Mouse (Mus musculus): Measurements from ENCODE around the gene Olfr672. TPM values are rescaled to one million over a fixed set of nuclear protein-coding genes. Genes with fewer than 3 reads are reported as not detected.
"Not testable (repeated sequence)": the region's sequence is repeated elsewhere in the genome, so short reads cannot be mapped to it uniquely, and the experiment has no call there.

Olfr672 gene
- not detected in 2 replicates for polyA plus RNA-seq (2016; fragmentation: Nextera tagmentation; extraction: Ambion mirVana)

DNA sequence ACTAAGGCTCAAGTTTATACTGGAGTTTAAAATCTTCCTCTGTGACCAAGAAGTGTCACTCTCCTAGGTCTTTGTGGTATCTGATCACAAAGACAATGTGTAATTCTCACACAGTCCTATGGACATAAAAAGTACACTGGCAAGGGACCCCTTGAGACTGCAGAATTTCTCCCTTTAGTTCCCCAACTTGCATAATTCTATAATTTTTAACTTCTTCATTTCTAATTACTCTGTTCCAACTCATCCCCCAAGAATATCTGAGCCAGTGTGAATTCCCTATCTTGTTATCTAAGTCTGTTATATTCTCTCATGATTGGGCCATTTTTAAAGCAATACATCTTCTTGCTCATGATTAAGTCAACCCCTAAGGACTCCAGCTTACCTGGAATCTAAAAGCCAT is at the start of gene Olfr672:
Gene Olfr672, minus strand, starts transcription at position 101 of the 400 bp plus-strand sequence.
- no peaks in the 10 kb centered on the region for H3K4me1 ChIP-seq
- H3K27ac ChIP-seq: no peak within 1 kb of the TSS
- H3K27me3 ChIP-seq (ENCODE audit: poor library complexity, severe bottlenecking): no peaks in the 10 kb centered on the region
- H3K36me3 ChIP-seq (replicated peaks): no peaks in the 10 kb centered on the region
- no peak for DNase-seq (ENCODE audit: extremely low spot score, low spot score)
- H3K9me3 ChIP-seq: no peaks in the 10 kb centered on the region
- no peak within 1 kb of the TSS for H3K4me3 ChIP-seq

DNA sequence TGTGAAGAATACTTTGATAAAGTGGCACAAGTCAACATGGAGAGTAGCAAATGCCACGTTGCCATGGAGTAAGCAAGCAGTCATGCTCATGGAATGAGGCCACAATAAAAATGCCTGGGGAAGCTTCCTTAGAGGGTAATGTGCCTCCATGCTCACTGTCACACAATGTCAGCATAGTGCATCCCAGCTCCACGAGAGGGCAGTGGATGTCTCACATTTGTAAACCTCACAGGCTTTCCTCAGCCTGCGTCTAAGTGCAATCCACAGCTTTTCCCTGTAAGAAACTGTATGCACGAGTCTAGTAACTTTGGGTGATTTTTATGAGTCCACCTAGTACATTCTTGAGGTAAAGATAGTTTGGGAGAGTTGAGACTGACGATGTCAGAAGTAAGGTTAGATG is 32.0 kb upstream of the Olfr672 start:
- H3K36me3 ChIP-seq (replicated peaks); H3K4me3 ChIP-seq; H3K27me3 ChIP-seq (ENCODE audit: poor library complexity, severe bottlenecking); DNase-seq (ENCODE audit: extremely low spot score, low spot score); H3K27ac ChIP-seq; H3K9me3 ChIP-seq; H3K4me1 ChIP-seq: not testable (repeated sequence)
- 65% methylated on average over 5 of the region's 5 CpGs for WGBS

DNA sequence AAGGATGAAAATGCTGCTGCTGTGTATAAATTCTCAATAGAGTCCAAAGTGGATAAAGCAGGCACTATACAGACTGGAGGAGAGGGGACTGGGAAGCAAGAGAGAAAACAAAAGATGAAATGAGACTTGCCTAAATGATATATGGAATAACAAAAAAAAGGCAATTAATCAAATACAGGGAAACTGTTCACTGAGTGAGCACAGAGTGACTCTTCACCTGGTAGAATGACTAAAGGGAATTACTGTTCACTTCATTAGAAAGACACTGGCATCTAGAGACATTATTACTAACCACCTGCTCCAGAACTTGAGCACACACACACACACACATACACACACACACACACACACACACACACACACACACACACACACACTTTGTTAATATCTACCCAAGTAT is 30.6 kb upstream of the Olfr672 start, which contains the start of gene Olfr676:
Gene Olfr676, plus strand, starts transcription at position 301 of the 400 bp plus-strand sequence.
- Histone ChIP-seq H3K4me3 (no peak within 1 kb of the TSS), H3K9me3 (no peaks in the 10 kb centered on the region), H3K27me3 (ENCODE audit: poor library complexity, severe bottlenecking) (no peaks in the 10 kb centered on the region), H3K4me1 (no peaks in the 10 kb centered on the region), H3K36me3 (replicated peaks) (no peaks in the 10 kb centered on the region), H3K27ac (no peak within 1 kb of the TSS)
- no peak for DNase-seq (ENCODE audit: extremely low spot score, low spot score)

DNA sequence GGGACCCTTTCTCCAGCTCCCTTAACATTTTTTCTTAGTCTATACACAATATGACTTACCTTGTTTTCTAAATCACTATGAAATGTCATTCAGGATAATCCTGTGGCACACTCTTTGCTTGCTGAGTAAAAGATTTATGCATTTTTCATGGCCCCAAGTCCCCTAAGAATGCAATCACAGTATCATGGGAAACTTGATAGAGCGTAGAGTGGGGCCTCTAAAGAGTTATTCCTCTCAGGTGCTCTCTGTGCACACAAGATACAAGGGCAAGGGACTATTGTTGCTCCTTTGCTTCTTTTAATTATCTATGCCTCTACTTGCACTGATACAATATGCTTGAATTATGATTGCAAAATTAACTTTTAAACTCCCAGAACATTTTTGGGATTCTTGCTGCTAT is 26.5 kb upstream of the Olfr672 start, which contains the start of gene Olfr675:
Gene Olfr675, minus strand, starts transcription at position 101 of the 400 bp plus-strand sequence.
- 81% methylated on average over 1 of the region's 1 CpGs for WGBS
- no peak for DNase-seq (ENCODE audit: extremely low spot score, low spot score)
- H3K27ac ChIP-seq: no peak within 1 kb of the TSS
- no peaks in the 10 kb centered on the region for H3K9me3 ChIP-seq
- no peak within 1 kb of the TSS for H3K4me3 ChIP-seq
- no peaks in the 10 kb centered on the region for H3K27me3 ChIP-seq (ENCODE audit: poor library complexity, severe bottlenecking)
- no peaks in the 10 kb centered on the region for H3K4me1 ChIP-seq
- no peaks in the 10 kb centered on the region for H3K36me3 ChIP-seq (replicated peaks)

DNA sequence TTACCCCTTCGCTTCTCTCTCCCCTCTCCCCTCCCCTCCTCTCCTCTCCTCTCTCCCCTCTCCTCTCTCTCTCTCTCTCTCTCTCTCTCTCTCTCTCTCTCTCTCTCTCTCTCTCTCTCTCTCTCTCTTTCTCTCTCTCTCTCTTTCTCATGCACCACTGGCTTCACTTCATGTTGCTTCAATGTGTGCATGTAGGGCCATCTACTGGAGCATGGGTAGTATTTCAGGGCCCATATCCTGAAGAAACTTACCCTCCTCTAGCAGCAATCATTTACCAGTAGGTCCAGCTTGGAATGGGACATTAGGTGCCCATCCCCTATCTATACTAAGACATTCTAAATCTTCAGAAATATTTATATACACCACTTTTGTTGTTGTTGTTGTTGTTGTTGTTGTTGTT is 20.7 kb upstream of the Olfr672 start:
- Histone ChIP-seq H3K4me3 (no peak overlapping the region), H3K27me3 (ENCODE audit: poor library complexity, severe bottlenecking) (no peaks in the 10 kb centered on the region), H3K36me3 (replicated peaks) (no peaks in the 10 kb centered on the region), H3K27ac (no peak overlapping the region), H3K4me1 (no peaks in the 10 kb centered on the region), H3K9me3 (no peaks in the 10 kb centered on the region)
- WGBS: 82% methylated on average over 1 of the region's 1 CpGs
- DNase-seq (ENCODE audit: extremely low spot score, low spot score): no peak

DNA sequence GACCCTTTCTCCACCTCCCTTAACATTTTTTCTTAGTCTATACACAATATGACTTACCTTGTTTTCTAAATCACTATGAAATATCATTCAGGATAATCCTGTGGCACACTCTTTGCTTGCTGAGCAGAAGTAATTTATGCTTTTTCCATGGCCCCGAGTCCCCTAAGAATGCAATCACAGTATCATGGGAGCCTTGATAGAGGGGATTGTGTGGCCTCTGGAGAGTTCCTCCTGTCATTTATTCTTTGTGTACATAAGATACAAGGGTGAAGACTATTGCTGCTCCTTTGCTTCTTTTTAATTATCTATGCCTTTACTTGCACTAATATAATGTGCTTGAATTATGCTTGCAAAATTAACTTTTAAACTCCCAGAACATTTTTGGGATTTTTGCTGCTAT is 22.8 kb downstream of the Olfr672 start, which contains the start of gene Olfr671:
Gene Olfr671, minus strand, starts transcription at position 101 of the 400 bp plus-strand sequence.
- no peak within 1 kb of the TSS for H3K4me3 ChIP-seq
- H3K36me3 ChIP-seq (replicated peaks): no peaks in the 10 kb centered on the region
- no peaks in the 10 kb centered on the region for H3K9me3 ChIP-seq
- 94% methylated on average over 1 of the region's 1 CpGs for WGBS
- no peaks in the 10 kb centered on the region for H3K4me1 ChIP-seq
- no peaks in the 10 kb centered on the region for H3K27me3 ChIP-seq (ENCODE audit: poor library complexity, severe bottlenecking)
- H3K27ac ChIP-seq: no peak within 1 kb of the TSS
- no peak for DNase-seq (ENCODE audit: extremely low spot score, low spot score)

DNA sequence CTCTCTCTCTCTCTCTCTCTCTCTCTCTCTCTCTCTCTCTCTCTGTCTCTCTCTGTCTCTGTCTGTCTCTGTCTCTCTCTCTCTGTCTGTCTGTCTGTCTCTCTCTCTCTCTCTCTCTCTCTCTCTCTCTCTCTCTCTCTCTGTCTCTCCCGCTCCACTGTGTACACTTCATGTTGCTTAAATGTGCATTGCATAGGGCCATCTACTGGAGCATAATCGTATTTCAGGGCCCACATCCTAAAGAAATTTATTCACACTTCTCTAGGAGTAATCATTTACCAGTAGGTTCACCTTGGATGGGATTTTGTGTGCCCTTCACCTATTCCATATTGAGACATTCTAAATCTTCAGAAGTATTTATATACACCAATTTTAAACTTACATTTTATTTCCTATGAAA is 29.3 kb downstream of the Olfr672 start:
- not testable (repeated sequence) for H3K4me1 ChIP-seq; H3K27ac ChIP-seq; DNase-seq (ENCODE audit: extremely low spot score, low spot score); H3K9me3 ChIP-seq; H3K27me3 ChIP-seq (ENCODE audit: poor library complexity, severe bottlenecking); H3K36me3 ChIP-seq (replicated peaks); H3K4me3 ChIP-seq
- 86% methylated on average over 2 of the region's 2 CpGs for WGBS

DNA sequence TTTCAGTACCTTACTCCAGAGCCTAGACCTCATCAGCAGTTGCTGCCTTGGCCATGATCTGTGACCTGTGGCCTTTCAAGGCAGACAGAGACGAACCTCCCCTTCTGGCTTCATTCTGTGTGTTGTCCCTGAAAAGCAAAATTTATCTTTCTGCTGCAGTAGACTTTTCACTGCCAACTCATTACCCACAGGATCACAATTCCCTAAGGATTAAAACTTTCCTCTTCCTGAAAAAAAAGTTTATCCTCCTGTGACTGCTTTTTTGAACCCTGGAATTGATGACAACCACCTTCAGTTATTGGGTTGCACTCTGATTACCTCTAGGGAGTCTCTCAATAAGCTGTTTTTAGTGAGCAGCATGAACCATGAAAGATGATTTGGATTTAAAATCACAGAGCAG is 39.3 kb downstream of the Olfr672 start, which contains the start of gene Olfr670:
Gene Olfr670, minus strand, starts transcription at position 101 of the 400 bp plus-strand sequence.
- Histone ChIP-seq H3K4me3 (no peak within 1 kb of the TSS), H3K27ac (no peak within 1 kb of the TSS), H3K4me1 (no peaks in the 10 kb centered on the region), H3K9me3 (peaks cover 4% of the 10 kb centered on the region; the same call in 1 of the 2 replicates), H3K27me3 (ENCODE audit: poor library complexity, severe bottlenecking) (no peaks in the 10 kb centered on the region), H3K36me3 (replicated peaks) (no peaks in the 10 kb centered on the region)
- WGBS: 70% methylated on average over 1 of the region's 1 CpGs
- no peak for DNase-seq (ENCODE audit: extremely low spot score, low spot score)

DNA sequence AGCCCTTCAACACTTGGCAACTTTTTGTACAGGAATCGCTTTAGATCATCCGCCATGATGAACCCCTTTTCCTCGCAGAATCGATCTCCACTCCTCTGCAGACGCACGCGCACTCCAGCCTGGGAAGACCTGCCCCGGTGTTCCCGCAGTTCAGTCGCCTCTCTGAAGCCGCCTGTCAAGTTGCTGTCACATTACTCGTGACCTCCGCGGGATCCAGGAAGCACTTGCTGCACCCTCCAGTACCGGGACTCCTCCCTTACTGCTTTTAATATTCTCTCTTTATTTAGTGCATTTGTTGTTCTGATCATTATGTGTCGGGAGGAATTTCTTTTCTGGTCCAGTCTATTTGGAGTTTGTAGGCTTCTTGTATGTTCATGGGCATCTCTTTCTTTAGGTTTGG is 51.6 kb downstream of the Olfr672 start:
- H3K9me3 ChIP-seq, H3K4me1 ChIP-seq: not testable (repeated sequence)
- WGBS: 94% methylated on average over 16 of the region's 16 CpGs

More for the DNA sequence above, 51.6 kb downstream of the Olfr672 start:
- H3K27ac ChIP-seq; DNase-seq (ENCODE audit: extremely low spot score, low spot score); H3K4me3 ChIP-seq; H3K36me3 ChIP-seq (replicated peaks); H3K27me3 ChIP-seq (ENCODE audit: poor library complexity, severe bottlenecking): not testable (repeated sequence)

Other genes with a start within 250 kb of the Olfr672 start
- not detected in 2 replicates for gene Usp17le, start 224.6 kb downstream of the Olfr672 start, polyA plus RNA-seq (2016; fragmentation: Nextera tagmentation; extraction: Ambion mirVana)
- gene Usp17lb, start 159.4 kb downstream of the Olfr672 start, polyA plus RNA-seq (2016; fragmentation: Nextera tagmentation; extraction: Ambion mirVana): not detected in 2 replicates
- gene Usp17la, start 145.0 kb downstream of the Olfr672 start, polyA plus RNA-seq (2016; fragmentation: Nextera tagmentation; extraction: Ambion mirVana): not detected in 2 replicates
- gene Olfr665, start 124.0 kb downstream of the Olfr672 start, polyA plus RNA-seq (2016; fragmentation: Nextera tagmentation; extraction: Ambion mirVana): not detected in 2 replicates
- gene Olfr666, start 106.1 kb downstream of the Olfr672 start, polyA plus RNA-seq (2016; fragmentation: Nextera tagmentation; extraction: Ambion mirVana): not detected in 2 replicates
- not detected in 2 replicates for gene Olfr667, start 80.5 kb downstream of the Olfr672 start, polyA plus RNA-seq (2016; fragmentation: Nextera tagmentation; extraction: Ambion mirVana)
- not detected in 2 replicates for gene Olfr668, start 74.0 kb downstream of the Olfr672 start, polyA plus RNA-seq (2016; fragmentation: Nextera tagmentation; extraction: Ambion mirVana)
- not detected in 2 replicates for gene Olfr669, start 67.8 kb downstream of the Olfr672 start, polyA plus RNA-seq (2016; fragmentation: Nextera tagmentation; extraction: Ambion mirVana)
- not detected in 2 replicates for gene Olfr670, start 39.4 kb downstream of the Olfr672 start, polyA plus RNA-seq (2016; fragmentation: Nextera tagmentation; extraction: Ambion mirVana)
- gene Olfr671, start 22.9 kb downstream of the Olfr672 start, polyA plus RNA-seq (2016; fragmentation: Nextera tagmentation; extraction: Ambion mirVana): not detected in 2 replicates
- gene Olfr675, start 26.4 kb upstream of the Olfr672 start, polyA plus RNA-seq (2016; fragmentation: Nextera tagmentation; extraction: Ambion mirVana): not detected in 2 replicates
- not detected in 2 replicates for gene Olfr676, start 30.7 kb upstream of the Olfr672 start, polyA plus RNA-seq (2016; fragmentation: Nextera tagmentation; extraction: Ambion mirVana)
- not detected in 2 replicates for gene Olfr677, start 49.3 kb upstream of the Olfr672 start, polyA plus RNA-seq (2016; fragmentation: Nextera tagmentation; extraction: Ambion mirVana)
- not detected in 2 replicates for gene Olfr678, start 62.4 kb upstream of the Olfr672 start, polyA plus RNA-seq (2016; fragmentation: Nextera tagmentation; extraction: Ambion mirVana)
- gene Olfr679, start 79.2 kb upstream of the Olfr672 start, polyA plus RNA-seq (2016; fragmentation: Nextera tagmentation; extraction: Ambion mirVana): not detected in 2 replicates
- gene Olfr680-ps1, start 90.8 kb upstream of the Olfr672 start, polyA plus RNA-seq (2016; fragmentation: Nextera tagmentation; extraction: Ambion mirVana): not detected in 2 replicates
- gene Olfr681, start 114.8 kb upstream of the Olfr672 start, polyA plus RNA-seq (2016; fragmentation: Nextera tagmentation; extraction: Ambion mirVana): not detected in 2 replicates
- not detected in 2 replicates for gene Olfr683, start 145.0 kb upstream of the Olfr672 start, polyA plus RNA-seq (2016; fragmentation: Nextera tagmentation; extraction: Ambion mirVana)
- gene Olfr684, start 161.6 kb upstream of the Olfr672 start, polyA plus RNA-seq (2016; fragmentation: Nextera tagmentation; extraction: Ambion mirVana): not detected in 2 replicates
- not detected in 2 replicates for gene Olfr685, start 184.0 kb upstream of the Olfr672 start, polyA plus RNA-seq (2016; fragmentation: Nextera tagmentation; extraction: Ambion mirVana)
- not detected in 2 replicates for gene Olfr686, start 205.5 kb upstream of the Olfr672 start, polyA plus RNA-seq (2016; fragmentation: Nextera tagmentation; extraction: Ambion mirVana)